Mouse (Mus musculus): Measurements from ENCODE around the gene Daam1. TPM values are rescaled to one million over a fixed set of nuclear protein-coding genes. Genes with fewer than 3 reads are reported as not detected.

The Daam1 gene
- total RNA-seq, 4 experiments from 2014 or later: 22.6 to 28.0 (median 26.9) TPM

DNA sequence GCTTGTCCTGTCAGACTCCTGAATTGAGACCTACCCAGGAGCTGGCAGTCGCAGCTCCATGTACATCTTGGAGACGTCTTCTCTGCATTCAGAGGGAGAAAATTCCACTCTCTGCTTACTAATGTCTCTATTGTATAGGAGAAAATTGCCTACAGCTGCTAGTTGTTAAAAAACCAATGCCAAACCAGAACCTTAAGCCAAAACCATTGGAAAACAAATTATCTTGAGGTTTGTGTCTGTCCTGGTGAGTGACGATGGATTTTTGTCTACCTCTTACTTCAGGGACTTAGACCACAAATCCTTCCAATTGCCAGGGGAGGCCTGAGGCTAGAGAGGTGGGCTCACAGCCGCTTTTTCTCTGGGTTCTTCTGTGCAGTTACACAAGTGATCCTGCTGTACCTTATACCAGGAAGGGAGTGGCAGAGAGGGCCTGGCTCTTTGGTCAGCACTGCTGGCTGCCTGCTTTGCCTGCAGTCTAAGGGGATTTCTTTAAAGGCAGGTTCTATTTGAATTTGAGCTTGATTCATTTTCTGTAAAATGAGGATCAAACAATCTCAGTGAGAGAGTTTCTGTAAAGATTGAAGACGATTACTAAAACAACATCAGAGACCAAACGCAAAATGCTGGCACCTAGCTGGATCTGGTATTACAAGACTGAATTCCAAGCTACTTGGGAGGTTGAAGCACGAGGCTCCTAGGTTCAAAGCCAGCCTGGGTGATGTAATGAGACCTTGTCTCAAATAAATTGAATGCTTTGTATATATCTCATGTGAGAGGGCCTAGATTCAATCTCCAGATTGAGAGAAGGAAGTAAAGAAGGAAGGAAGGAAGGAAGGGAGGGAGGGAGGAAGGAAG, 68.0 kb downstream of the Daam1 start:
- no peak for DNase-seq

DNA sequence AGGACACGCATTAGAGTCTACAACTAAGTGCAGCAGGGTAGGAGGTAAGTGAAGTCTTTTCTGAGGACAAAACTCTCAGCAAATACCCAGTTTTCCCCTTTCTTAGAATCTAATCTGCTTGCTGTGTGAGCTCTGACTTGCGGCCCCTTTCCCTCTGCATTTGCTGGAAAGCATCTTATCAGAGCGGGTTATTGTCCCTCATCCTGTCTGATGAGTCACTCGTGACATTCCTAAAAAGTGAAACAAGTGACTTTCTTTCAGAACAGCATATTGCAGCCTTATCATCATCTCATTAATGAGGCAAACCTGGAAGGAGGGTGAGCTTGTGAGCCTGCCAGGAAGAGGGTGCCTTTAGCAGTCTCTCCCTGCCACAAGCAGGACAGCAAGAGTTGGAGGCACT, 68.7 kb downstream of the Daam1 start:
- DNase-seq: no peak

DNA sequence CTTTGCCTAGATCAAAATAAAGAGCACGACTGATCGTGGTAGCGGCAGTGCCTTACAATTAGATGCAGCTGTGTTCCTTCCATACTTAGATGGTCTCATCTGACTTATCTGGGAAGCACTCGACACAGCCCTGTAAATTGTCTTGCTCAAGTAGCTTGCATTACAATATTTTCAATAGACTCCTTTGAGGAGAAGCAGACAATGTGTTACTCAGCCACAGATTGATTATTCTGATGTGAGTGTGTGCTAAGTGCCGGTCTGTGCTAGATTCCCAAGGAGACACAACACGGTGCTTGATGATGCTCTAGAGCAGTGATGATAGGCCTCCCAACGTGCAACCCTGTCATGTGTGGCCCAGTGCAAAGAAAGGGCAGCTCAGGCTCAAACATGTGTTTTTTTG, 70.3 kb downstream of the Daam1 start:
- DNase-seq: no peak

DNA sequence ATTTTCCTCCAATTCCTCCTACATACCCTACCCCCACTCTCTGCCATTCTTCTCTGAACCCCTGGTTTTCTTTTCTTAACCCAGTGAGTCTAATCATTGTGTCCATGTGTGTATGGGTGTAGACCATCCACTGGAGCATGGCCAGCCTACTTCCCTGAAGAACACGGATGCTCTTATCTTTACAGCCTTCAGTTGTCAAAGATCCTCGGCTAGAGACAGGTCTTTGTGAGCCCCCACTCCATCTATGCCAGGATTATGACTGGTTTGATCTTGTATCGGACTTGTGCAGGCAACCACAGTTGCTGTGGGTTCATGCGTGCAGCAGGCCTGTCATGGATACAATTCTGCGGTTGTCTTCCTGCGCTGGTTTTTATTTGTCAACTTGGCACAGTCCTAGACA, 71.0 kb downstream of the Daam1 start:
- no peak for DNase-seq

DNA sequence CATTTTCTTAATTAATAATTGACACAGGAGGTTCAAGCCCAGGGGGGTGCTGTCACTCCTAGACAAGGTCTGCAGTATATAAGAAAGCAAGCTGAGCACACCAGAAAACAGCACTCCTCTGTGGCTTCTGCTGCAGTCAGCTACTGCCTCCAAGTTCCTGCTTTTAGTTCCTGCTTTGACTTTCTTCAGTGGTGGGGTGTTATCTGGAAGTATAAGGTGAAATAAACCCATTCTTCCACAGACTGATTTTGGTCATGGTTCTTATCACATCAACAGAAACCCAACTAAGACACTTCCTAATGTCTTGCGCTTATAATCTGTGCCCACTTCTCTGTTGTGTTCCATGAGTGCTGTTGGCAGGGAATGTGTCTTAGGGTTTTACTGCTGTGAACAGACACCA, 71.4 kb downstream of the Daam1 start:
- DNase-seq: no peak

DNA sequence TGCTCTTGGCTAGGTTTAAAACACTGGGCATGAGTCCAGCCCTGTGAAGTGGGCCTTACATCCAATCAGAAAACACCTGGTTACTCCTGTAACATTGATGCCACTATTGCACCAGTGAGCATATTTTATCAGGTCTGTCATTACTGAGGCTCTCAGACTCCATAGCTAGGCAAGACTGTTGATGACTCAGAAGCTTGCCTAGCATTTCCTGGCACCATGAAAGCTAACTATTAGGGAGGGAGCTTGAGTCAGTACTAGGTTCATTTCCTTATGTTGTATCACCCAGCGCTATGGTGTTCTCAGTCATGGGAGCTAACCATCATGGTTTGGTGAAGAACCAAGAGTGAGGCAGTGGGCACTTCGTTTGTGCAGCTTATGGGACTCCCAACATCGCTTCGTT, 72.3 kb downstream of the Daam1 start:
- DNase-seq: no peak

DNA sequence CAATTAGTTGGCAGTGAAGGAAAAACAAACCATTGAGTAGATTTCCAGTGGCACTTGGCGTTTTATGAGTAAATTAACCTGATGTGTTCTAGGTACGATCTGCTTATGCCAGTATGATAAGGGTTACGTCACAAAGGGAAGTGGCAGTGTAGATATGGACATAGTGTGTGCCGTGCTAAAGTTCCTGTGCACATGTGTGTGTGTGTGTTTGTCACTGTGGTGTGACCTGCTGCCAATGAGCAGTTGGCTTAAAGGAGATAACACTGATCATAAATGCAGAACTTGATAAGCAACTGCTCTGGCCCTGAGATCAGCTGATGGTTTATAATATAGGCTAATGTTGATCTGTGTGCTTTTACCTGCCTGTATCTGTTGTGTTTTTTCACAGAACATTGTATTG, 73.4 kb downstream of the Daam1 start:
- DNase-seq: no peak

DNA sequence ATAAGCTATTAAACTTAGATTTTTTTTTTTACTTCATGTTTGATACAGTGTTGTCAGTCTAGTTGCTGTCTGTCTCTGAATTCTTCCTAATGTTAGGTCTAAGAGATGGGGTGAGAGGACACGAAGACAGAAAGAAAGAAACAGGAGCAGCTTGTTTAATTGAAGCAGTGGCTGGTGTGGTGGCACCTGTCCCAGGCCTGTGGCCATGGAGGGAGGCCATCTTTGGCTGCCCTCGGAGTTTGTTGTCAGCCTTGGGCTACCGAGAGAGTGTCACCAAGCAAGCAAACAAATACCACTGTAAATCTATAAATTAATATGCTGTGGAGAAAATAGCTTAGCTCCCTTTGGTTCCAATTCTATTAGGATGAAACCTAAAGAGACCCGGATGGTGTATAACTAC, 74.0 kb downstream of the Daam1 start:
- no peak for DNase-seq

DNA sequence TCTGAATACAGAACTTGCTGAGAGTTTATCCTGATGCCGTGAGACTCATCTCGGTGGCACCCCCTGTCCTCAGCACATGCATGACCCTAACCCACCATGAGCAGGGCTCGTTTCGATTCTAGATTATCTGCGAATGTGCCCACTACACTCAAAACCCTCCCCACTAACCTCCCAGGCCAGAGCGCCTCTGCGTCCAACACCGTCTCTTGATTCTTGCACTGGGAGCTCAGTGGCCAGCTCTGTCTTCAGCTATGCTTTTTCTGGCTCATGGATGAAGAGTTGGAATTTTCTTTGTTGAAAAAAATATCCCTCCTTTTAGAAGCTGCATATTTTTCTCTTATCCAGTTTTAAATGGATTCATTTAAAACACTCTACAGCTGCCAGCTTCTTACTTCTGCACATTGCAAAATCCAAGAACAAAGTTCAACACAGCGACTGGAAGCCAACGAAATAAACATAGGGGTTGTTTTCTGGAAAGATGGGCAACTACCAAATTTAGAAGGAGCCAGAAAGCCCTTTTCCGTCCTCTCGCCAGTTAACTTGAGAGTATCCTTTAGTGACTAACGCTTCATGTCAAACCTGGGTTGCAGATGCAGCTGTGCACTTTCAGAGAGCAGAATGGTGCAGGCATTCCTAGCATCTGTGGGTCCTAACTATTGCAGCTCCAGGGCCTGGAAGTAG, 74.9 kb downstream of the Daam1 start:
- no peak for DNase-seq

DNA sequence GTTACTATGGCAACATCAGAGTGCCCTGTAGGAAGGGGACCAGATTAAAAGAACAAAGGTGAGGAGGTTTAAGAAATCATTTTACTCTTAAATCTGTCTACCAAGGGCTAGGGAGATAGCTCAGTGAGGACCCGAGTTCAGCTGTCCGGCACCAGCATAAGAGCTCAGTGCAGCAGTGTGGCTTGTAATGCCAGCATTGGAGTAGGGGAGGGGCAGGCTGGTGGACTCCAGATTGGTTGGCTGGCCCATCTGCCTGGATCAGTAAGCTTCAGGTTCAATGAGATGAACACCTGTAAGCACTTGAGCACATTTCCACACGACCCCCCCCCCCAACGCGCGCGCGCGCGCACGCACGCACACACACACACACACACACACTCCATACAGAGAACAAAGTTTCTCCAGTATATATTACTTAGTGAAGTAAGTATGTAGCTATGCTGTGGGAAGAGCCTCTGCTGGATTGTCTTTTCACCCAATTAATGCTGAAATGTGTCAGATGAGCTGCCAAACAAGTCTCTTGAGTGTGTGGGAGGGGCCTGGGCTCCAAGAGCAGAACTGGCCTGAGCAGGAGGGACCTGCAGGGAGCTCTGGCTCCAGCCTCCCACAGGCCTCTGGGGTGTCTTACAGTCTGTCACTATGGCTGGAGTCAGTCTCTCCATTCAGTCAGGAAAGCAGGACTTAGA, 75.8 kb downstream of the Daam1 start:
- no peak for DNase-seq

DNA sequence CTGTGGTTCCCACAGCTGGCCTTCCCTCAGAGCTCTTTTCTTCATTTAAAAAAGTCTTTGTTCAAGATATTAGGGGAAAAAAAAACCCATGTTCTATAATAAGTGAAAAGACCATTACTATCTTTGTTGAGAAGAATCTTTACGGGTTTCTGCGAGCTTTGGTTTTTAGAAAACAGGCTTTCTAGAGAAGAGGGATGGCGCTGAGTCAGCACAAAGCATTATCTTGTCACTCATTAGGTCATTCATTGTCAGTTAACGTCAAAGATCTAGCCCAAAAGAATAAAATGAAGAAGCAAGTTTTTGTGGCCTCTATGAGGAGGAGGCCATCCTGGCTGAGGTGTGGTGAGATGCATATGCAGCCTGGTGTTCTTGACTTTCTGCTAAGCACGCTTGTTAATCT, 78.1 kb downstream of the Daam1 start:
- DNase-seq: no peak

DNA sequence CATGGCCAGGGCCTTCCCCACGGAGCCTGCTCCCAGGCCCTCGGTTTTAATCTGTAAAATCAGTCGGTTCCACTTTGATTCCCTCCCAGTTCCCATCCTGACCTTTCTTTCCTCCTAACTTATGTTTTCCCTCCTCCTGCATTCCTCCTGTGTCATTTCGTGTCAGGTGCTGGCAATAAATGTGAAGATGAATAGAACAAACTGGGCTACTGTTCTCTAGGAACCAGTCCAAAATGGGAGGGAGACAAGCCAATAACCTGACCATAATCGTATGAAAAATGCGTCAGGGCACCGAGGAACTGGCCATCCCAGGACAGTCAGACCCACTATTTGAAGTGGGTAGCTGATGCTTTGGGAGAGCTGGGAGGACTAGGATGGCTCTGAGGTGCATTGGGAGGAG, 79.4 kb downstream of the Daam1 start:
- DNase-seq: no peak

DNA sequence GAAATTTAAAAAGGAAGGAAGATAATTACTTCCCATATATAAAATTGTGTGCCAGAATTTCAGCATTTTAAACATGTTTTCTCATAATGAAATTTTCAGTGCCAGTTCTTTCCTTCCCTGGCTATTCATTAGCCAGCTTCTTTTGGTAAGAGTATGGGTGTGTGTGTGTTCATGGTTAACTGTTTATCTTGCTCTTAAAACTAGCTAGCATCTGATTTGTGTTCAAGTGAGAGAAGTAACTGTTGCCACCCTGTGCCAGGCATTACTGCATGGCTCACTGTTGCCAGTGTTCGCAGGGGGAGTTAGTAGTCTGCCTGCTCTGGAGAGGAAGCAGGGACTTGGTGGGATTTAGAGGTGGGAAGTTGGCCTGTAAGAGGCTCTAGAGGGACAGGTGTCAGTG, 81.4 kb downstream of the Daam1 start:
- no peak for DNase-seq

DNA sequence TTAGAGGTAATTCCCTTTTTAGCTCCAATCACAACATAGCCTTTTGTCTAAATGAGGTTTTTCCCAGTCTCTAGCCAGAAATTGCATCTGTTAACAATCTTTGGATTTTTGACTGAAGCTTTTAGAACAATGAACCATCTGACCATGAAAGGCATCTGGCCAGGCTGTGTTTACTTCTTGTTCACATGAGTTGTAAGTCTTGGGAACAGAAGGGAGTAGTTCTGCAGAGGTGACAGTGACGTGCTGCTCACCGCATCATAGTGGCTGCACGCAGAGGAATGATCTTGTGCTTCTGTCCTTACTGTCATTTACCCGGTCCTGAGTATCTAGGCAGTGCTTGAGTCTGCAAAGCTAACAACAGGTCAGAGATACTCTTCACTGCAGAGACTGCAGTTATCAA, 88.3 kb downstream of the Daam1 start:
- DNase-seq: no peak

DNA sequence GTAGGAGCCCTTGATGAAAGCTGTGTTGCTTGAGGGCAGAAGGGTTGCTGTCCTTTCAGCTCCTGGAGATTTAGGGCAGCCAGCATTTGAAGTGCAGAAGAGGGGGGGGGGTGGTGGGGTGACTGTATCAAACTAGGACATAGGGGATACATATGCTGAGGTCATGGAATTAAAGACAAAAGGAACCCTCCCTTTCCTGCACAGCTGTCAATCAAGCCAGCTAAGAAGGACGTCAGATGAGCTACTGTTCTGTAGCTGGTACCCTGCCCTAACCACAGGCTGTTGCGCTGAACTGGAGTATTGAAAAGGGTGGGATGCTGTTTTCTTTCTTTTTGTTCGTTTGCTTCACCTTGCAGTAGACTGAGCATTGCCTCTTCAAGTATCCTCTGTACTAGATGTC, 89.1 kb downstream of the Daam1 start:
- no peak for DNase-seq

DNA sequence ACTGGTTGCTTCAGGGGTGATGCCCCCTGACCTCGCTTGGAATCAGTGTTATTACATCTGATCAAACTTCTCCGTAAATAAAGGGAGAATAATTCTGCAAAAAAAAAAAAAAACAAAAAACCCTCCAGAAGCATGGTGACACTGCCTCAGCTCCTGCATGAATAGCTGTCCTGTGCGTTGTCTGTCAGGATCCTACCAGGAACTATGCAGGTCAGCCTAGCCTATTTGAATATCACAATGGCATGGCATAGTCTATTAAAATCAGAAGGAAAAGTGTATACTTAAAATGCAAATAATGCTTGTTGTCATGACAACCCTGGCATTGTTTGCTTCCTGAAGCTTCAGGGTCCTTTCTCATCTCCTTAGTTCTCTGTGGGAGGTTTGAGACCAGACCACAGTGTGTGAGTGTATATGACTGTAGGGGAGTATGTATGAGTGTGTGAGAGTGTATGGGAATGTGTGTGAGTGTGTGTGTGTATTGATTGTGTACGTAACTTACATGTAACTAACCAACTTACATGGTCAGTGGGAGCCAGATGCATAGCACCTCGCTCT, 92.0 kb downstream of the Daam1 start:
- DNase-seq: no peak

DNA sequence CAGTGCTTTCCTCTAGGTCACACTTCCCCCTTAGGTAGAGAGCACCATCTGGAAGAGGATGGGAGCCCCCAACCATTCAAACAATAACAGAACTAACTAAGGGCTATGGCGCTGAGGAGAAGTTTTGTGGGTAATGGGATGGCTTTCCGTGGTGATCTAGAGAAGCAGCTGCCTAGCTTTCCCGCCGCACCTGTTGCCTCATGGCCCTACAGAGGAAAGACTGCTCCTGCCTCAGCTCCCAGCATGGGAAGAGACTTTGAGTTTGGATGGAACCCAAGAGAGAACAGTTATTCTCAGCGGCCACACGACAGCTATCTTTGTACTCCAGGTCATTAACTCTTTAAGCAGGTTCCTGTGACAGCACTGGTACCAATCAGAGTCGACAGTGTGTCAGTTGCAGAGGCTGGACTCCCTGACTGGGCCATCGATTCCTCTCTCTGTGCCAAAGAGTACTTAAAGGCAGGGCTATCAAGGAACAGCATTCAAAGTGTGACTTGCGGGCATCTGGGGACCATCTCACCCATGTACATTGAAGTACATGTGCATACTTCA, 94.2 kb downstream of the Daam1 start:
- DNase-seq: no peak

DNA sequence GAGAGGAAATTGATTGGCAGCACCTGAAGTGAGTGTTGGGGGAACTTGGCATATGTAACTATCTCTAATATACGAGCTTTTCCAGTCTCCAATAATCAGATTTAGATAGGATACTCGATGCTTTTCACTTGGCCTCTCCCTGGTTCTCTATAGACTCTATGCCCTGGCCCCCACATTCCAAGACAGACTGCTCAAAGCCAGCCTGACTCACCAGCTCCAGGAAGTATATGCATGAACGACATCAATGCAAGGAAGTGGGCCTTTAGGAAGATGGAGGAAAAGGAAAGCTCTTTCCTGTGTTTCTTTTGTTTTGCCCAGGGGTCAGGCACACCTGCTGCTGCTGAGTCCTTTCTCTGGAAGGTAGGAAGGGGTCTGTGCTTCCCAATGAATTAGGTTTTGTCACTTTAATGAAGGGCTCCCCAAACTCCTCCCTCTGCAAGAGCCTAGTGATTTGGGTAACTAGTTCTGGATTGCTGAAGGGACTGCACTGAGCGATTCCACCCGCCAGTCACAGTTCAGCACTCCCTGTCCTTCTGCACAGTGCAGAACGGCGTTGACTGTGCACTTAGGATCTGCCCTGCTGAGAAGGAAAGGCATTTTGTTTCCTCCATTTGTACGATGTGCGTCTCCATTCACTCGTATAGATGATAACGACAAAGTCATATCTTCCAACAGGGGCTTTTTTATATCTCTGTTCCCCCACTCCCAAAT, 95.3 kb downstream of the Daam1 start:
- no peak for DNase-seq

DNA sequence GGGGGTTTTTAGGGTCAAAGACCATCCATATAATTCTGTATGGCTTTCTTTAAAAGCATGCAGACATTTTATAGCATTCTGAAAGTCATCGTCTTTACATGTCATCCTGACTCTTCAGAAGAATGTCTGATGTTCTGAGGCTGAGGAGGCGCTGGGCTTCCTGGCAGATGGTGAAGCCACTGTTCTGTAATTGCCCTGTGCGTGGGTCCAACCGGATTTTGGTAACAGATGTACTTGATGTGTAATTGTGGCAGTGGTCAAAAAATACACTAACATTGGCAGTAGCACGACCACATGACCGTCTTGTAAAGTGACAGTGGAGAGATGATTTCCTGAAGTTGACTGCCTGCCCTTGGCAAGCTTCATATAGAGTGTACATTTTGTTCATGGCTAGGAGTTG, 97.2 kb downstream of the Daam1 start:
- DNase-seq: no peak

DNA sequence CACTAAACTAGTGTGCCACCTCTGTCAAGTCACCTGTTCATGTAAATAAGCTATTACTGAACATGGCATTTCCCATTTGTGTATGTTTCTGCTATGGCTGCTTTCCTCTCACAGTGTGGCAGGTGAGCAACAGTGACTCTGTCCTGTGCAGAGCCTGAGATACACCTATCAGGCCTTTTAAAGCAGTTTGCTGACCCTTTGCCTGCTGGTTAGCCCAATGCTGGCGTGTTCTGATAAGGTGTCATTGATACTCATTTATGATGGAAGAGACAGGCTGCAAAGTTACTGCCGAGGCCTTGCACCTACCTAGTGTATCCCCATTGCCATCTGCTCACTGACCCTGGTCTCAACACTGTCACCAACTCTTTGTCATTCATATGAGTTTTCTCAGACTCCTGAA, 99.0 kb downstream of the Daam1 start:
- no peak for DNase-seq

DNA sequence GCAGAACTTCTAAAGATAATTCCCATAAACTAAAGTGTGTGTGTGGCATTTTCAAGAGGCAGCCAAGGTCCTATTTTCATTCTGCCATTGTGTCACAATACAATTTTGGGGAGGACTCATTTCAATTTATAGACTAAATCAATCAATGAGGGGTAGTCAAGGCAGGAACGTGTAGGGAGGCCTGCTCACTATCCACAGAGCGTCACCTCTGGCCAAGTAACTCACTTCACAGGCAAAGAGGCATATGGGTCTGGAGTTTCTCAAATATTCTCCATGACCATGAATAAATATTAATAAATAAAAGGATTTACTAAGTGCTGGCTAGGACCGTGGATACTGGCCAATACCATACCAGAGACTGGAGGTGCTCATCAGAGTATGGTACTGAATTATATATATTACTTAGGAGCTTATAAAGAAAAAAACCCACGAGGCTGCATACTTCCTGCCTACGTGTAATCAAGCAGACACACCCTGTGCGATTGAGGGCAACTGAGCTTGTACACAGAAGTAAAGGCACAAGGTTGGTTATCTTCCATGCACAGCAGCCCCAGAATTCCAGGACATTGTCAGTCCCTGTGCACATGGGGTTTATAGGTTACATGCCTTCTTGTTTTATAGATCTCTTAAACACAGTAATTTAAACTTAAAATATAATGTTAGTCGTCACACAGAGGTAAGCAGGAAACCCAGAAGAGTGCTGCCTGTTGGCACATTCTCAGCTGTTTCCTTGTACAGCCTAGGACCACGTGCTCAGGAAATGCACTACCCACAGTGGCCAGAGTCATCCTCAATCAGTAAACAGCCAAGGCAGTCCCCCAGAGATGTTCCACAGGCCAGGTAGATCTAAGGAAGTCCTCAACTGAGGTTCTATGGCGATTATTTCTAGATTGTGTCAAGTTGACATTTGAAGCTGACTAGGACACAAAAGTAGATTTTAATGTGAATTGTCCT, 101.8 kb downstream of the Daam1 start:
- DNase-seq: no peak

Data from adrenal gland, adult 8-10 months (tissue).